Mouse (Mus musculus) kidney, embryonic 15.5 days (tissue): Measurements from ENCODE around the gene Smad1. TPM values are rescaled to one million over a fixed set of nuclear protein-coding genes. Genes with fewer than 3 reads are reported as not detected.

Source experiments
- ATAC-seq: fragments of 200-750 bp; cut with Nextera tagmentation; replicated peaks from 2 replicates; pipeline ENCODE4 v1.8.0; 2017; ENCODE audit warnings: moderate TSS enrichment; ENCODE audit not compliant: low FRiP score
- H3K27ac ChIP-seq: fragments of 300-500 bp; sonication (generic); 2 replicates; pipeline ENCODE4 v1.5.1; 2015; ENCODE audit warnings: mild to moderate bottlenecking, inconsistent platforms
- H3K27me3 ChIP-seq: fragments of 300-500 bp; sonication (generic); 2 replicates; pipeline ENCODE4 v1.6.1; 2015; ENCODE audit warnings: inconsistent platforms
- H3K36me3 ChIP-seq: fragments of 300-500 bp; sonication (generic); 2 replicates; pipeline ENCODE4 v1.6.1; 2015; ENCODE audit warnings: inconsistent platforms
- H3K4me1 ChIP-seq: fragments of 300-500 bp; sonication (generic); 2 replicates; pipeline ENCODE4 v1.6.1; 2015; ENCODE audit warnings: inconsistent platforms
- H3K4me2 ChIP-seq: fragments of 300-500 bp; sonication (generic); 2 replicates; pipeline ENCODE4 v1.6.1; 2015; ENCODE audit warnings: moderate library complexity, mild to moderate bottlenecking, inconsistent platforms
- H3K4me3 ChIP-seq: fragments of 300-500 bp; sonication (generic); replicated peaks from 2 replicates; pipeline ENCODE4 v1.5.1; 2015; ENCODE audit warnings: mild to moderate bottlenecking, inconsistent platforms
- H3K9ac ChIP-seq: fragments of 300-500 bp; sonication (generic); 2 replicates; pipeline ENCODE4 v1.6.1; 2015; ENCODE audit warnings: mild to moderate bottlenecking, inconsistent platforms
- H3K9me3 ChIP-seq: fragments of 300-500 bp; sonication (generic); replicated peaks from 2 replicates; pipeline ENCODE4 v1.6.1; 2016; ENCODE audit warnings: inconsistent platforms
- WGBS: fragments of 180-500 bp; shearing (Covaris S2); methylation state at CpG from one replicate; pipeline ENCODE4 v1.1.7; 2015; ENCODE audit warnings: mixed read lengths; 5-methylcytosine and 5-hydroxymethylcytosine counted together
- polyA plus RNA-seq: library from polyadenylated mRNA; unstranded; fragments of >200 nt; fragmentation: Nextera tagmentation; extraction: Ambion mirVana; gene quantifications from 2 replicates; pipeline ENCODE4 v1.2.1, GENCODE M21; 2015

Gene Smad1
- polyA plus RNA-seq, 1 experiment from 2014 or later, result 41.0 TPM

DNA sequence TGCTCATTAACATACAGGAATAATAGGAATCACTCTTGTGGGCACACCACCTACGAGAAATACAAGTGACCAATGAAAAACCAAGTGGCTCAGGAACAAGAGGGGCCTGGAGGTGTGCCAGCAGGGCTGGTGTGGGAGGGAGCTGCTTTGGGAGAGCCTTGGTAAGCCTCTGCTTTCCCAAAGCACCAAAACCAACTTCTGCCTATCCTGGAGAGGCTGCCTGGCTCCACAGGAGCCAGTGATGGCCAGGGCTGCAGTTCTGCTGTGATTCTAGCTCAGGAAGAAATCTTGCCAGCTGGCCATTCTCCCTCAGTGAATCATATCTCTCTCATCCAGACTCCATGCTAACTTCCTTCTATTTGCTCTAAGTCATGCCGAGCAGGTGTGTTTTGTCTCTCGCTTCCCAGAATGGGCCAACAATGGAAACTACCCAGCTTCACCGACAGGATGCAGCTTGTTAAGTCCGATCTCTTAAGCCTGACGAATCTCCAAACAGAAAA lies 49.2 kb downstream of the Smad1 start:
- H3K4me3 ChIP-seq, result no peak overlapping the region
- H3K27ac ChIP-seq, result peak overlapping the region; percentile 55
- H3K27me3 ChIP-seq, result no peaks in the 10 kb centered on the region
- H3K4me2 ChIP-seq, result no peak overlapping the region
- no peaks in the 10 kb centered on the region for H3K9me3 ChIP-seq
- peaks cover 16% of the 10 kb centered on the region for H3K4me1 ChIP-seq
- no peak overlapping the region for H3K9ac ChIP-seq
- H3K36me3 ChIP-seq, result peaks cover 77% of the 10 kb centered on the region
- 56% methylated on average over 6 of the region's 6 CpGs for WGBS
- no peak for ATAC-seq

DNA sequence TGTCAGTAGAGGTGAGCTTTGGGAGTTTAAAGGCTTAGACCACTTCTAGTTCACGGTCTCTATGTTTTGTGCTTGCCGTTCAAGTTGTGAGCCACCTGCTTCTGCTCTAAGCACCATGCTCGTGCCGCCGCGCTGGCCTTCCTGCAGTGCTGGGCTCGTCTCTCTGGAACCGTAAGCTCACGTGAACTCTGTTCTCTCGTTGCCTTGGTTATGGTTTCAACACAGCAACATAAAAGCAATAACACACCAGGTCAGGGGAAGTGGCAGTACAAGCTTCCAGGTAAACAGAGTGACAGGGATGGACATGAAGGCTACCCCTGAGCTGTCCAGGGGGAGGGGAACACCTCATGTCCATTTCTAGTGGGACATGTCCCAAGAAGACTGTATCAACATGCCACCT lies 52.9 kb downstream of the Smad1 start:
- H3K36me3 ChIP-seq, result peaks cover 70% of the 10 kb centered on the region
- no peak overlapping the region for H3K9ac ChIP-seq
- WGBS, result 84% methylated on average over 10 of the region's 10 CpGs
- H3K27me3 ChIP-seq, result no peaks in the 10 kb centered on the region
- H3K4me1 ChIP-seq, result peaks cover 7% of the 10 kb centered on the region
- H3K4me2 ChIP-seq, result no peak overlapping the region
- H3K4me3 ChIP-seq, result no peak overlapping the region
- no peak for ATAC-seq
- no peaks in the 10 kb centered on the region for H3K9me3 ChIP-seq
- H3K27ac ChIP-seq, result no peak overlapping the region

GRCm38 (mm10) chr8:79345856-79346255 lies 53.5 kb downstream of the Smad1 start:
- no peak for ATAC-seq
- Histone ChIP-seq H3K4me3 (no peak overlapping the region), H3K9ac (no peak overlapping the region), H3K27me3 (no peaks in the 10 kb centered on the region), H3K9me3 (no peaks in the 10 kb centered on the region), H3K4me1 (peaks cover 7% of the 10 kb centered on the region), H3K27ac (no peak overlapping the region), H3K36me3 (peaks cover 75% of the 10 kb centered on the region), H3K4me2 (no peak overlapping the region)
- 44% methylated on average over 6 of the region's 6 CpGs for WGBS

DNA sequence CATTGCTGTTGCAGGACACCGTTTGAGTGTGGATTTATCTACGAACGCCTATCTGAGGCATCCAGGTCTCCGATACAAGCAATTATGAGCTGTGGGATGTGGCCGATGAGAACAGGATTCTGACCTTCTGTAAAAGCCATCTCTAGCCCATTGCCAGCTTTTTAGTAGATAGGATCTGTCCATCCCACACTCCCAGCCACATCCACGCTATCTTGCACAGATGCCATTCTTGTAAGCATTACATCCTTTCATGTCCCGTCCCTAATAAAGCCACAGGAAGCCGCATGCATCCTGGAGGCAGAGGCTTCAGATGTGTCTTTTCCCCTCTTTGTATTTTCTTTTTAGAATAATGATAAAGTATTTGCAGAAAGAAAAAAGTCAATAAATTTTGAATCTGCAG lies 58.1 kb downstream of the Smad1 start:
- Histone ChIP-seq H3K36me3 (peaks cover 75% of the 10 kb centered on the region), H3K4me3 (no peak overlapping the region), H3K27me3 (no peaks in the 10 kb centered on the region), H3K4me1 (no peaks in the 10 kb centered on the region), H3K9me3 (no peaks in the 10 kb centered on the region), H3K27ac (no peak overlapping the region), H3K9ac (no peak overlapping the region), H3K4me2 (no peak overlapping the region)
- ATAC-seq, result no peak
- WGBS, result 72% methylated on average over 8 of the region's 8 CpGs

GRCm38 (mm10) chr8:79339555-79339954 lies 59.8 kb downstream of the Smad1 start:
- Histone ChIP-seq H3K27ac (no peak overlapping the region), H3K9ac (no peak overlapping the region), H3K4me2 (no peak overlapping the region), H3K4me3 (no peak overlapping the region), H3K4me1 (no peaks in the 10 kb centered on the region), H3K36me3 (peaks cover 67% of the 10 kb centered on the region), H3K27me3 (no peaks in the 10 kb centered on the region), H3K9me3 (no peaks in the 10 kb centered on the region)
- WGBS, result 79% methylated on average over 9 of the region's 9 CpGs
- ATAC-seq, result no peak

- ATAC-seq, result no peak
- no peak overlapping the region for H3K27ac ChIP-seq
- H3K4me3 ChIP-seq, result no peak overlapping the region
- peaks cover 64% of the 10 kb centered on the region for H3K36me3 ChIP-seq
- no peaks in the 10 kb centered on the region for H3K27me3 ChIP-seq
- H3K9ac ChIP-seq, result no peak overlapping the region
- 84% methylated on average over 10 of the region's 10 CpGs for WGBS
- H3K4me2 ChIP-seq, result no peak overlapping the region
- no peaks in the 10 kb centered on the region for H3K4me1 ChIP-seq
- no peaks in the 10 kb centered on the region for H3K9me3 ChIP-seq
Measured at GRCm38 (mm10) chr8:79338619-79339018, 60.7 kb downstream of the Smad1 start.

DNA sequence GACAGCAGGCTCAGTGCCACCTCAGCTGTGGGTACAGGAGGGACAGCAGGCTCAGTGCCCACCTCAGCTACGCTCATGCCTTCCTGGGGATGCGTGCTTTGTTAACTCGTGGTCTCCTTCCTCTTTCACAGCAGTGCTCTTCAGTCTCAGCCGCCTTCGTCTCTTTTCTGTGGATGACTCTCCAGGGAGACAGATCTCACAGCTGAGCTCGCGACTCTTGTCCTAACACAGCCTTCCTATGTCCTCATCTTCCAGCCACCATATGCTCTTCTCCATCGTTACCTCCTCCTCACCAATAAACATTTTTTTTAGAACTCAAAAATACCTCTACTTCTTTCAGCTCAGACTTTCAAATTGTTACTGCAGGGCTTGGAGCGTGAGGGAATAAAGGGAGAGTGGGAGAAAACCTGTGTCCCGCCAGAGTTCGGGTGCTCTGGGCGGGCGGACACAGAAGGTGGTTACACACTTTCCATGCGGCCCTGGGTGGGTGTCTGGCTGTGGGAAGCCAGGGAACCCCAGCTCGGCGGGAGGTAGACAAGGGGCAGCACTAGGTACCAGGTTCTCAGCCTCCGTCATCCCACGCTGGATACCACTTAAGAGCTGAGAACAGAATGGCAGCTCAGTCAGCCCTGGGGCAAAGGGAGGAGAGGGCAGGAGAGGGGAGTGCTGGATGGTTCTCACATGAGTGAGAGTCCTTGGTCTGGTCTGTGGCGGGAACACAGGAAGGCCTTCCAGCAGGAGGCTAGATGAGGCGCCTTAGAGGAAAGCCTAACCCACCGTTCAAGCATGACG lies 67.0 kb downstream of the Smad1 start:
- 92% methylated on average over 22 of the region's 22 CpGs for WGBS
- Histone ChIP-seq H3K9ac (no peak overlapping the region), H3K27me3 (no peaks in the 10 kb centered on the region), H3K4me3 (no peak overlapping the region), H3K4me2 (no peak overlapping the region), H3K4me1 (no peaks in the 10 kb centered on the region), H3K27ac (no peak overlapping the region), H3K9me3 (no peaks in the 10 kb centered on the region), H3K36me3 (peaks cover 5% of the 10 kb centered on the region)
- ATAC-seq, result no peak

GRCm38 (mm10) chr8:79331571-79331970 lies 67.7 kb downstream of the Smad1 start:
- Histone ChIP-seq H3K27me3 (no peaks in the 10 kb centered on the region), H3K9me3 (no peaks in the 10 kb centered on the region), H3K36me3 (no peaks in the 10 kb centered on the region), H3K27ac (no peak overlapping the region), H3K4me2 (no peak overlapping the region), H3K4me3 (no peak overlapping the region), H3K9ac (no peak overlapping the region), H3K4me1 (no peaks in the 10 kb centered on the region)
- ATAC-seq, result no peak
- 92% methylated on average over 2 of the region's 2 CpGs for WGBS

DNA sequence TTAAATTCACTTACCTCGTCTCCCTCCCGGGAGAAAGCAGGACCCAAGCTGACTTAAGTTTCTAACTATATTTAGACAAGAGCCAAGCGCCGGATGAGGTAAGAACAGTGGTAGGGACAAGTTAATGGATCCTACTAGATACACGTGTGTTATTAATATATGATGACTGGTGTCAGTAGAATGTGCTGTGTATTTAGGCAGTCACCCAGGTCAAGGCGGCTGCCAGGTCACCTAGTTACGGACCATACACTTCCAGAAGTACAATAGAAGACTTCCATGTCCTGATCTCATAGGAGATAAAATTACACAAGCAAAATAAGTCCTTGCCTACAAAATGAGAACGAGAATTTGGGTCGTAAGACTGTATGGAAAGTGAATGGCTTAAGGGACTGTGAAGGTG lies 68.3 kb downstream of the Smad1 start:
- Histone ChIP-seq H3K27ac (no peak overlapping the region), H3K27me3 (no peaks in the 10 kb centered on the region), H3K9me3 (no peaks in the 10 kb centered on the region), H3K9ac (no peak overlapping the region), H3K4me2 (no peak overlapping the region), H3K4me3 (no peak overlapping the region), H3K4me1 (no peaks in the 10 kb centered on the region), H3K36me3 (no peaks in the 10 kb centered on the region)
- ATAC-seq, result no peak
- WGBS, result 75% methylated on average over 9 of the region's 9 CpGs

GRCm38 (mm10) chr8:79329735-79330134 lies 69.6 kb downstream of the Smad1 start:
- Histone ChIP-seq H3K4me2 (no peak overlapping the region), H3K9me3 (no peaks in the 10 kb centered on the region), H3K27me3 (no peaks in the 10 kb centered on the region), H3K27ac (no peak overlapping the region), H3K4me3 (no peak overlapping the region), H3K36me3 (no peaks in the 10 kb centered on the region), H3K9ac (no peak overlapping the region), H3K4me1 (no peaks in the 10 kb centered on the region)
- ATAC-seq, result no peak
- WGBS, result 84% methylated on average over 2 of the region's 2 CpGs

GRCm38 (mm10) chr8:79329182-79329581 lies 70.1 kb downstream of the Smad1 start:
- no peak overlapping the region for H3K9ac ChIP-seq
- no peaks in the 10 kb centered on the region for H3K27me3 ChIP-seq
- 88% methylated on average over 4 of the region's 4 CpGs for whole genome bisulfite sequencing
- H3K36me3 ChIP-seq, result no peaks in the 10 kb centered on the region
- no peak overlapping the region for H3K4me3 ChIP-seq
- peaks cover under 1% of the 10 kb centered on the region; the same call in 1 of the 2 replicates for H3K4me1 ChIP-seq
- no peak overlapping the region for H3K4me2 ChIP-seq
- ATAC-seq, result no peak
- no peak overlapping the region for H3K27ac ChIP-seq
- no peaks in the 10 kb centered on the region for H3K9me3 ChIP-seq

DNA sequence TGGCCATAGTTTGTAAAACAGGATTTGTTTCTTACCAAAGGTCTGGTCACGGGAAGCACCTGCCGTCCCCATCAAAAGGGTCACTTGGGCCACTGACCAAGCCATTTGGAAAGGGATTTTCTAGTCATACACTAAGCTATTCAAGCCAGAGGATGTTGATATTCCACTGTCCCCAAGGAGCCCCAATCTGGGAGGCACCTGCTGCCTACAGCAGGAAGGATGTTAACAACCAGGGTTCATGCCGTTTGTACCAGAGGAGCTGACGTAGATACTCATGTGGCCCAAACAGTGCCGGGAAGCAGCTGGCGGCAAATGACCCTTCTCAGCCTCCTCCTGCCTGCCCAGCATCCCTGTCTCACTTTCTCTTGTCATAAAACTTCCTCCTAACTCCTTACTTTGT lies 73.8 kb downstream of the Smad1 start:
- Histone ChIP-seq H3K9me3 (no peaks in the 10 kb centered on the region), H3K27ac (no peak overlapping the region), H3K9ac (no peak overlapping the region), H3K27me3 (no peaks in the 10 kb centered on the region), H3K36me3 (no peaks in the 10 kb centered on the region), H3K4me1 (peaks cover 4% of the 10 kb centered on the region; the same call in 1 of the 2 replicates), H3K4me3 (no peak overlapping the region), H3K4me2 (no peak overlapping the region)
- WGBS, result 67% methylated on average over 6 of the region's 6 CpGs
- ATAC-seq, result no peak

DNA sequence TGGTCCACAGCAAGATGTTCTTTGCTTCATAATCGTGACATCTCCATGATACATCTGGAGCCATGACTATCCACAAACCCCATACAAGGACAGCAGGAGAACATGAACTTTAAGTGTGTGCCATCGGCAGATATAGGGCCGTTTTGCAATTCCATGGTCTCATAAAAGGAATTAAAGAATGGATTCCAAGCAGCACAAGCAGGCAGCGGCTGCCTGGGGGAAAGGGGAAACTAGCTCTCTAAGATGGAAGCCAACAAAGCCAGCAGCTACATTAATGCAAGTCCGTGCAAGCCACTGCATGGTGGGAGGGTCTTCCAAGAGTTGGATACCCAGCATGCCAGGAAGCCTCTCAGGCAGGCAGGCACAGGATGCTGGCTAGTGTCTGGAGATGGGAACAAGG lies 74.4 kb downstream of the Smad1 start:
- Histone ChIP-seq H3K27ac (no peak overlapping the region), H3K27me3 (no peaks in the 10 kb centered on the region), H3K4me2 (no peak overlapping the region), H3K9me3 (no peaks in the 10 kb centered on the region), H3K4me3 (no peak overlapping the region), H3K9ac (no peak overlapping the region), H3K36me3 (no peaks in the 10 kb centered on the region), H3K4me1 (peaks cover 4% of the 10 kb centered on the region; the same call in 1 of the 2 replicates)
- no peak for ATAC-seq
- 76% methylated on average over 5 of the region's 5 CpGs for WGBS
